Mouse (Mus musculus) layer of hippocampus, adult 8-10 months (tissue): ENCODE measurements around the gene Poc5. TPM values are rescaled to one million over a fixed set of nuclear protein-coding genes. Genes with fewer than 3 reads are reported as not detected.

Experiments used
- microRNA-seq, 2 experiments: library from miRNA; unstranded; fragments of <30 nt; microRNA quantifications; one replicate each; pipeline ENCODE4 v1.2.0; 2022
- total RNA-seq, 4 experiments: library from RNA; stranded (reverse); gene quantifications; 2 replicates each; pipeline ENCODE4 v1.2.4; 2022

Gene Poc5
- total RNA-seq, 4 experiments from 2014 or later = 30.1 to 38.8 (median 32.8) TPM

Small RNAs within 50 kb of the gene (microRNA-seq; reads per million reads assigned to microRNA genes)
- gene Gm25213 = 0 reads per million in 2 experiments

Other genes with a start within 250 kb of the Poc5 start
- under 1 TPM in 2 of 4 experiments, not detected in 2; 0.47 to 0.66 TPM for gene Ankdd1b, start 82.9 kb downstream of the Poc5 start, total RNA-seq
- gene Gm17622, start 102.4 kb downstream of the Poc5 start, total RNA-seq = not detected
- gene Polk, start 154.3 kb downstream of the Poc5 start, total RNA-seq = 10 to 100 TPM; 12.3 to 15.6 (median 12.7) TPM
- gene Col4a3bp, start 154.3 kb downstream of the Poc5 start, total RNA-seq = 10 to 100 TPM; 62.5 to 83.2 (median 74.4) TPM